Mouse (Mus musculus) C2C12 (cell line): ENCODE measurements around the gene Helz. TPM values are rescaled to one million over a fixed set of nuclear protein-coding genes. Genes with fewer than 3 reads are reported as not detected.
A peak's percentile ranks its signal among the peaks of the same experiment; 100 is the strongest.

Experiments used
- H3K27me3 ChIP-seq: one replicate; pipeline ENCODE4 v1.6.1; 2011; ENCODE audit not compliant: control insufficient read depth, insufficient read depth, insufficient read length
- H3K36me3 ChIP-seq: one replicate; pipeline ENCODE4 v1.6.1; 2011; ENCODE audit not compliant: control insufficient read depth, insufficient read depth
- H3K4me3 ChIP-seq: one replicate; pipeline ENCODE4 v1.5.1; 2011; ENCODE audit warnings: mild to moderate bottlenecking, control low read depth; ENCODE audit not compliant: poor library complexity, insufficient read depth, severe bottlenecking
- H3K79me2 ChIP-seq: one replicate; pipeline ENCODE4 v1.6.1; 2011; ENCODE audit not compliant: control insufficient read depth, insufficient read depth
- H3K79me3 ChIP-seq: one replicate; pipeline ENCODE4 v1.6.1; 2011; ENCODE audit warnings: low read depth, control low read depth
- H3ac ChIP-seq: one replicate; pipeline ENCODE3; 2011; ENCODE audit warnings: low read depth; ENCODE audit not compliant: control insufficient read depth, insufficient read length
- CEBPB ChIP-seq: IDR thresholded peaks from one replicate; pipeline ENCODE4 v1.6.1; 2011; ENCODE audit warnings: low read depth, mild to moderate bottlenecking, control low read depth, moderate library complexity
- CTCF ChIP-seq: IDR thresholded peaks from one replicate; pipeline ENCODE4 v1.5.1; 2011; ENCODE audit not compliant: control insufficient read depth, insufficient read depth, insufficient read length
- FOSL1 ChIP-seq: IDR thresholded peaks from one replicate; pipeline ENCODE4 v1.8.0; 2011; ENCODE audit warnings: mild to moderate bottlenecking, low read length; ENCODE audit not compliant: poor library complexity, insufficient read depth, severe bottlenecking
- MAX ChIP-seq: IDR thresholded peaks from one replicate; pipeline ENCODE4 v1.6.1; 2011; ENCODE audit warnings: mild to moderate bottlenecking, control low read depth
- MYOD1 ChIP-seq: IDR thresholded peaks from one replicate; pipeline ENCODE4 v1.6.1; 2011; ENCODE audit warnings: low read depth; ENCODE audit not compliant: control insufficient read depth, insufficient read length
- MYOG ChIP-seq: IDR thresholded peaks from one replicate; pipeline ENCODE4 v1.6.1; 2011; ENCODE audit not compliant: control insufficient read depth, insufficient read length; ENCODE audit errors: extremely low read depth
- USF1 ChIP-seq: IDR thresholded peaks from one replicate; pipeline ENCODE4 v1.6.1; 2011; ENCODE audit warnings: low read depth, mild to moderate bottlenecking, control low read depth, moderate library complexity
- polyA plus RNA-seq: library from polyadenylated mRNA; unstranded; fragments of >200 nt; fragmentation: generic; extraction: Trizol; gene quantifications from one replicate; pipeline ENCODE4 v1.2.1, GENCODE M21; 2012; ENCODE audit warnings: missing spikeins

Helz gene
- polyA plus RNA-seq, 1 experiment = 6.8 TPM

DNA sequence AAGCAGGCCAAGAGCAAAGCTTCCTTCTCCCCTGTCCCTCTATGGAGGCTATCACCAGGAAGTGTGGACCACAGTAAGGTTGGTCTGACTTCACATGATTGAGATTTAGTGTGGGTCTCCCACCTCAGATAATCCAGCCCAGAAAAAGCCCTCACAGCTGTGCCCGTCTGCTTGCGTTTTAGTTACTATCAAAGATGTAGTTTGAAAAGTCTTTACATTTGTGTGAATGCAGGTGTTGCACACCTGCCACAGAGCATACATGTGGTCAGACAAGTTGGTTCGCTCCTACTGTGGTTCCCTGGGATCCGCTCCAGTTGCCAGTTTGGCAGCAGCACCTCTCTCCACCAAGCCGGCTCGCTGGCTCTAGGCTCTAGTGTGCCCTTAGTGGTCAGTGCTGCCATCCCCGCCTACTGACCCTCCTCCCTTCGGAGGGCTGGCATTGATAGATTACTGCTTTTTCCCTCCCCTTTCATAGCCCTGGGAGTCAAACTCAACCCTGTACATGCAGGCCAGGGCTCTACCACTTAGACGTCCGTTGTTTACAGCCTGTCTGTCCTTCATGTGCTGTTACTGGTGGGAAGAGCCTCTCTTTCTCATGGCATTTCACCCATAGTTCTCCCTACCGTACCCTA, 25.4 kb downstream of the Helz start:
- Histone ChIP-seq H3K27me3 (no peaks in the 10 kb centered on the region), H3K79me2 (peaks cover 15% of the 10 kb centered on the region), H3K79me3 (peaks cover 2% of the 10 kb centered on the region), H3K4me3 (no peak overlapping the region), H3K36me3 (peaks cover 27% of the 10 kb centered on the region), H3ac (no peak overlapping the region)
- TF ChIP-seq CEBPB (no peak), USF1 (no peak), FOSL1 (no peak), MYOG (no peak), MAX (no peak), CTCF (no peak), MYOD1 (no peak)

GRCm38 (mm10) chr11:107573847-107574246, 26.1 kb downstream of the Helz start:
- peaks cover 8% of the 10 kb centered on the region for H3K79me2 ChIP-seq
- H3K4me3 ChIP-seq = no peak overlapping the region
- peaks cover 2% of the 10 kb centered on the region for H3K79me3 ChIP-seq
- H3K36me3 ChIP-seq = peaks cover 31% of the 10 kb centered on the region
- H3K27me3 ChIP-seq = no peaks in the 10 kb centered on the region
- H3ac ChIP-seq = no peak overlapping the region
- TF ChIP-seq FOSL1 = no peak
- TF ChIP-seq MYOG = no peak
- no peak for TF ChIP-seq USF1
- no peak for TF ChIP-seq CEBPB
- TF ChIP-seq MYOD1 = no peak

GRCm38 (mm10) chr11:107574811-107575705, 27.3 kb downstream of the Helz start:
- Histone ChIP-seq H3K36me3 (peaks cover 38% of the 10 kb centered on the region), H3K27me3 (no peaks in the 10 kb centered on the region), H3K79me2 (no peaks in the 10 kb centered on the region), H3K4me3 (no peak overlapping the region), H3K79me3 (no peaks in the 10 kb centered on the region), H3ac (no peak overlapping the region)
- TF ChIP-seq CEBPB = peak; percentile 77
- no peak for TF ChIP-seq MAX

- H3K4me3 ChIP-seq = no peak overlapping the region
- H3K27me3 ChIP-seq = no peaks in the 10 kb centered on the region
- peaks cover 41% of the 10 kb centered on the region for H3K36me3 ChIP-seq
- no peak for TF ChIP-seq MYOG
- TF ChIP-seq USF1 = no peak
- TF ChIP-seq MAX = no peak
- no peak for TF ChIP-seq CEBPB
- no peak for TF ChIP-seq MYOD1
- TF ChIP-seq FOSL1 = no peak
- TF ChIP-seq CTCF = no peak
- H3K79me3 ChIP-seq = no peaks in the 10 kb centered on the region
- no peaks in the 10 kb centered on the region for H3K79me2 ChIP-seq
- no peak overlapping the region for H3ac ChIP-seq
Measured at GRCm38 (mm10) chr11:107576186-107576585, 28.5 kb downstream of the Helz start.

- Histone ChIP-seq H3K36me3 (peaks cover 44% of the 10 kb centered on the region), H3K79me3 (no peaks in the 10 kb centered on the region), H3K4me3 (no peak overlapping the region), H3ac (no peak overlapping the region), H3K27me3 (no peaks in the 10 kb centered on the region), H3K79me2 (no peaks in the 10 kb centered on the region)
- no peak for TF ChIP-seq USF1
Measured at GRCm38 (mm10) chr11:107577400-107577799, 29.7 kb downstream of the Helz start.

DNA sequence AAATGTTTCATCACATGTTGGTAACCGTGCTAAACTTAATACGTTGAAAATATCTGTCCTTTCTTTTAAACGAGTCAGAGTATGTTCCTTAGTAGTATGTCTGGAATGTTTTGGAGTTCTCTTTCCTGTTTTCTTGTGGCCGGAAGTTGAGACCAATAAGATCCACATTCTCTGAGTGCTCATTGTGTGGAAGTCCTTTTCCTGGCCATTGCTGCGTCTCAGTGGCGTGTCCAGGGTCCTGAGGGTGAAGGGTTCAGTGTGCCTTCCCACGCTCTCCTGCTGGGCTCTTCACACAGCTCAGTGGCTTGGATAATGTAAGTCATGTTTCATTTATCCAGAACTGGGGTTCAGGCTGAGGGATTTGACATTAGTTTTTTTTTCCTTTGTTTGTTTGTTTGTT, 30.5 kb downstream of the Helz start:
- no peak overlapping the region for H3K4me3 ChIP-seq
- H3K79me3 ChIP-seq = no peaks in the 10 kb centered on the region
- H3K79me2 ChIP-seq = no peaks in the 10 kb centered on the region
- H3K36me3 ChIP-seq = peaks cover 44% of the 10 kb centered on the region
- TF ChIP-seq MAX = no peak
- no peak for TF ChIP-seq FOSL1
- TF ChIP-seq MYOG = no peak
- no peak for TF ChIP-seq CEBPB
- no peaks in the 10 kb centered on the region for H3K27me3 ChIP-seq
- H3ac ChIP-seq = no peak overlapping the region
